Mouse (Mus musculus) limb, embryonic 13.5 days (tissue): ENCODE measurements around the gene Pde4dip. TPM values are rescaled to one million over a fixed set of nuclear protein-coding genes. Genes with fewer than 3 reads are reported as not detected.

ENCODE experiments used
- ATAC-seq: fragments of 200-750 bp; cut with Nextera tagmentation; 2 replicates; pipeline ENCODE4 v1.8.0; 2017; ENCODE audit warnings: low read depth, moderate number of reproducible peaks, moderate TSS enrichment; ENCODE audit not compliant: low FRiP score
- H3K27ac ChIP-seq: fragments of 300-500 bp; sonication (generic); 2 replicates; pipeline ENCODE4 v1.5.1; 2015; ENCODE audit warnings: inconsistent platforms, mild to moderate bottlenecking, moderate library complexity
- H3K27me3 ChIP-seq: fragments of 300-500 bp; sonication (generic); 2 replicates; pipeline ENCODE4 v1.6.1; 2015; ENCODE audit warnings: mild to moderate bottlenecking, inconsistent platforms
- H3K36me3 ChIP-seq: fragments of 300-500 bp; sonication (generic); 2 replicates; pipeline ENCODE4 v1.6.1; 2015; ENCODE audit warnings: inconsistent platforms, mild to moderate bottlenecking, moderate library complexity
- H3K4me1 ChIP-seq: fragments of 300-500 bp; sonication (generic); 2 replicates; pipeline ENCODE4 v1.6.1; 2015; ENCODE audit warnings: inconsistent platforms
- H3K4me2 ChIP-seq: fragments of 300-500 bp; sonication (generic); replicated peaks from 2 replicates; pipeline ENCODE4 v1.6.1; 2015; ENCODE audit warnings: inconsistent platforms, mild to moderate bottlenecking, moderate library complexity
- H3K4me3 ChIP-seq: fragments of 300-500 bp; sonication (generic); 2 replicates; pipeline ENCODE4 v1.5.1; 2015; ENCODE audit warnings: moderate library complexity, mild to moderate bottlenecking, inconsistent platforms
- H3K9ac ChIP-seq: fragments of 300-500 bp; sonication (generic); 2 replicates; pipeline ENCODE4 v1.6.1; 2015; ENCODE audit warnings: mild to moderate bottlenecking, inconsistent platforms
- H3K9me3 ChIP-seq: fragments of 300-500 bp; sonication (generic); 2 replicates; pipeline ENCODE4 v1.6.1; 2016; ENCODE audit warnings: inconsistent platforms
- WGBS: fragments of 180-500 bp; shearing (Covaris S2); methylation state at CpG from one replicate; pipeline ENCODE4 v1.1.7; 2015; 5-methylcytosine and 5-hydroxymethylcytosine counted together
- polyA plus RNA-seq: library from polyadenylated mRNA; unstranded; fragments of >200 nt; fragmentation: Nextera tagmentation; extraction: Ambion mirVana; gene quantifications from 2 replicates; pipeline ENCODE4 v1.2.1, GENCODE M21; 2015

Pde4dip gene
- polyA plus RNA-seq, 1 experiment from 2014 or later: 36.6 TPM

GRCm38 (mm10) chr3:97859400-97859799 lies 29.1 kb downstream of the Pde4dip start:
- H3K9ac ChIP-seq: no peak overlapping the region
- H3K4me1 ChIP-seq: no peaks in the 10 kb centered on the region
- no peaks in the 10 kb centered on the region for H3K36me3 ChIP-seq
- no peak overlapping the region for H3K4me3 ChIP-seq
- no peaks in the 10 kb centered on the region for H3K27me3 ChIP-seq
- no peaks in the 10 kb centered on the region for H3K9me3 ChIP-seq
- no peak for ATAC-seq
- H3K4me2 ChIP-seq: no peak overlapping the region
- 63% methylated on average over 1 of the region's 1 CpGs for WGBS
- H3K27ac ChIP-seq: no peak overlapping the region

DNA sequence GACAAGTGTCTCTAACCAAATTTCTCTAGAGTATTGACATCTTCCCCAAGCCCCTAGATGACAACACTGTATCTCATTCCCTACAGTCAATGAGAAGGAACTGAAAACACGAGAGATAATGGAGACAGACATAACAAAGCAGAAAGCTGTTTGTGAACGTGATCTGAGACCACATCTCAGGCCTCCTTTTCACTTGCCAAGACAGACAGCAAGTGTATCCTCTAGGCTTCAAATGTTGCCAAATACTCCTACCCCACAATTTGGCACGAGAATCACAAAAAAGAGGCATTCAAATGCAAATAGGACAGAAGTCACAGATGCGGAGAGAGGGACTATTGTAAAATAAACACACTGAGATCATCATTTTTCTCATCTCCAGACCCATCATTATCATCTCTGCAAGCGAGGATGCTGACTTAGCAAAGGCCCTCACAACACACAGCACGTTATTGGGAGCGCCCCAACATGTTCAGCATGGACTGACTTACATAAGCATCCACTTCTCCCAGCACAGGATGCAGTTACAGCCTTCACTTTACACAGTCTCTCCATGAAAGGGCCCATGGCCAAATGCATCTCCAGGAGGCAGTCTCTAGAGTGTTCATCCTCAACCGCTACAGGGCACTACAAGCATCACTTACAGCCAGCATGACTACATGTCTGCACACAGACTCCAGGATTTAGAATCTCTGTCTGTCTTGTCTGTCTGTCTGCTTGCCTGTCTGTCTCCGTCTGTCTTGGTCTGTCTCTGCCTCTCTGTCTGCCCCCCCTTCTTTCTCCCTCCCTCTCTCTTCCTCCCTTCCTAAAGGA lies 33.7 kb downstream of the Pde4dip start:
- H3K4me3 ChIP-seq: no peak overlapping the region

DNA sequence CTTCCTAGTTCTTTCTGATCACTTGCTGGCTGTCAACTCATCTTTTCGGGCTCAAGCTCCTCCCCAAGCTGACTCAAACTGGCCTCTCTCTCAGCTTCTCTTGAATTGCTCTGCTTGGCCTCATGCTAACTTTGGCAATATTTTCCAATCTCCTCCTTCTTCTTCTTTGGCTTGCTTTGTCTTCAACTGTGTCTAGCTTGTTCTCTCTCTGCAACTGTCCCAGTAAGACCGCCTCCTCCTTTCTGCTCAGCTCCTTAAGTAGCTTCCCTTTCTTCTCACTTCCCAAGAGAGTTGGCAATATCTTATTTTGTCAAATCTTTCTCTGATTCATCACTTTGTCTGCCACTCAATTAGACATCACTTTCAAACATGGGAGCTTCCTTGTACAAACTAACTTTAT lies 36.7 kb downstream of the Pde4dip start:
- H3K36me3 ChIP-seq: no peaks in the 10 kb centered on the region
- no peak overlapping the region for H3K4me2 ChIP-seq
- H3K9me3 ChIP-seq: no peaks in the 10 kb centered on the region
- WGBS: 88% methylated on average over 2 of the region's 2 CpGs
- no peak overlapping the region for H3K4me3 ChIP-seq
- ATAC-seq: no peak
- H3K27ac ChIP-seq: no peak overlapping the region
- no peak overlapping the region for H3K9ac ChIP-seq
- no peaks in the 10 kb centered on the region for H3K4me1 ChIP-seq
- no peaks in the 10 kb centered on the region for H3K27me3 ChIP-seq

More for the DNA sequence above, 33.7 kb downstream of the Pde4dip start:
- Histone ChIP-seq H3K4me2 (no peak overlapping the region), H3K9ac (no peak overlapping the region), H3K9me3 (no peaks in the 10 kb centered on the region), H3K27me3 (no peaks in the 10 kb centered on the region), H3K36me3 (no peaks in the 10 kb centered on the region), H3K4me1 (no peaks in the 10 kb centered on the region), H3K27ac (no peak overlapping the region)
- WGBS: 82% methylated on average over 9 of the region's 9 CpGs
- no peak for ATAC-seq

DNA sequence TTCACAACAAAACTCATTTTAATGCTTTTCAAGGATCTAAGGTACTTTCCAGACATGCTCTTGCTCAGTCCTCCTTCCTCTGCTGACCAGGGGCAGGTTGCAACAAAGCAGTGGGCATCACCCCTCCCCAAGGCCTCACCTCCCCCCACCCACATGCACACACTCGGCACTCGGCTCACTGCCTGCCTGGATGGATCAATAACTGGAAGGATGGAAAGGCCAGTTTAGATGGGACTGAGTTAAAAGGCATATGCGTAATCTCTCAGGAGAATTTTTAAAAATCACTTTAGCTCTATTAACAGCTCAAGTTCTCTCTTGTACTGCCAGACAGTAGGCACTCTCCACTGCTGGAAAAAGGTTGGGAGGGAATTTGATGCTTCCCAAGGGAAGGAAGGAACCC lies 40.9 kb downstream of the Pde4dip start:
- H3K4me2 ChIP-seq: no peak overlapping the region
- H3K27ac ChIP-seq: no peak overlapping the region
- no peak for ATAC-seq
- no peak overlapping the region for H3K4me3 ChIP-seq
- no peaks in the 10 kb centered on the region for H3K36me3 ChIP-seq
- no peak overlapping the region for H3K9ac ChIP-seq
- no peaks in the 10 kb centered on the region for H3K4me1 ChIP-seq
- H3K9me3 ChIP-seq: no peaks in the 10 kb centered on the region
- 62% methylated on average over 3 of the region's 3 CpGs for WGBS
- no peaks in the 10 kb centered on the region for H3K27me3 ChIP-seq

DNA sequence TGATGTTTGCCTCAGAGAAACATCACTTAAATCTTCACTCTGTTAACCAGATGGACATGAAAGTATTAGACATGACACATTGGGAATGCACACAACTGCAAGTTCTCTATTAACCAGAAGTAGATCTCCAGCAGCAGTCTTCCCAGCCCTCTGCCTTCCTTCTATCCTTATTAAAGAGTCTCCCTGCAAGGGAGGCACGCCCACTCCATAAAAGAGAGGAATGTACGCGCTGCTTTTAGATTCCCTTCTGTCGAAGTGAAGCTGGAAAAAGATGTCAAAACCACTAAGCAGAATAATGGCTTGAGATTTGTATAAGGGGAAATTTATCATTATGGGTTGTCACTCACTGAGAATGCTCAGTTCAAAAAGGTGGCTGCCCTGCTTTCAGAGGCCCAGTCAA lies 42.1 kb downstream of the Pde4dip start:
- Histone ChIP-seq H3K36me3 (no peaks in the 10 kb centered on the region), H3K4me3 (no peak overlapping the region), H3K4me2 (no peak overlapping the region), H3K4me1 (no peaks in the 10 kb centered on the region), H3K9ac (no peak overlapping the region), H3K27ac (no peak overlapping the region), H3K27me3 (no peaks in the 10 kb centered on the region), H3K9me3 (no peaks in the 10 kb centered on the region)
- WGBS: 49% methylated on average over 4 of the region's 4 CpGs
- no peak for ATAC-seq

DNA sequence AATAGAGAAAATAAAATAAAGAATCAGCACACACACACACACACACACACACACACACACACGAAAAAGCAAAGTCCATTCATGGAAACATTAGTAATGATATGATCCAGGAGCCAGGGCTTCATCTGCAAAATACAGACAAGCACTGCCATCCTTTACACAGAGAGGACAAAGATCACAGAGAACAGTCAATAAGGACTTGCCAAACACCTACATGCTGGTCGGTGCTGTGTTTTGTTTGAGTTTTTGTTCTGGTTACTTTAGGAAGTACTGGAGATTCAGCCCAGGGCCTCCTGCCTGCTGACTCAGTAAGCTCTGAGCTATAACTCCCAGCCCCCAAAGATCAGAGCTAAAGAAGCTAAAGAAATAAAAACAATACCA lies 43.7 kb downstream of the Pde4dip start:
- 72% methylated on average over 2 of the region's 2 CpGs for WGBS
- 0 out of 2 replicates have a peak, but pooled peaks cover 2% of the 10 kb centered on the region for H3K27me3 ChIP-seq
- ATAC-seq: no peak
- H3K36me3 ChIP-seq: no peaks in the 10 kb centered on the region
- H3K4me3 ChIP-seq: no peak overlapping the region
- no peaks in the 10 kb centered on the region for H3K9me3 ChIP-seq
- H3K4me1 ChIP-seq: no peaks in the 10 kb centered on the region
- H3K27ac ChIP-seq: no peak overlapping the region
- H3K9ac ChIP-seq: no peak overlapping the region
- H3K4me2 ChIP-seq: no peak overlapping the region

- WGBS: 88% methylated on average over 7 of the region's 7 CpGs
- no peaks in the 10 kb centered on the region for H3K4me1 ChIP-seq
- no peak overlapping the region for H3K27ac ChIP-seq
- H3K4me3 ChIP-seq: no peak overlapping the region
- ATAC-seq: no peak
- no peak overlapping the region for H3K9ac ChIP-seq
- H3K4me2 ChIP-seq: no peak overlapping the region
- no peaks in the 10 kb centered on the region for H3K9me3 ChIP-seq
- H3K27me3 ChIP-seq: 0 out of 2 replicates have a peak, but pooled peaks cover 2% of the 10 kb centered on the region
- H3K36me3 ChIP-seq: no peaks in the 10 kb centered on the region
Measured at GRCm38 (mm10) chr3:97844163-97844820, 44.2 kb downstream of the Pde4dip start.

DNA sequence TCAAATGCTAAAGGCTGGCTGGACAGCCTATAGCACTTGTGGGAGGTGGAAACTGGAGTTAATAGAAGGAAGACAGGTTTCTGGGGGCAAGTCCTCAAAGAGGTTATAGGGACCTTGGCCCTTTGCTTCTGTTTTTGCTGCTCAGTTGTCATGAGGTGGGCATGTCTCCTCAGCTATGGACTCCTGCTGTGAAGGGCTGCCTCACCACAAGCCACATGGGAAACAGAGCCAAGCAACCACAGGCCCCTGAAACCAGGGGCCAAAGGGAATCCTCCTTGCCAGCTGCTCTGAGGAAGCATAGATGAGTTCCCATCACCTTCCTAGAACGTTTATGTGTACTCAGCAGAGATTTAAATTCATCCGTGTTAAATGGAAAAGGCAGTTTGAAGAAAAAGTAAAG lies 45.9 kb downstream of the Pde4dip start:
- H3K9me3 ChIP-seq: no peaks in the 10 kb centered on the region
- no peak overlapping the region for H3K9ac ChIP-seq
- H3K4me1 ChIP-seq: no peaks in the 10 kb centered on the region
- 0 out of 2 replicates have a peak, but pooled peaks cover 2% of the 10 kb centered on the region for H3K27me3 ChIP-seq
- H3K27ac ChIP-seq: no peak overlapping the region
- no peak for ATAC-seq
- H3K4me2 ChIP-seq: no peak overlapping the region
- no peaks in the 10 kb centered on the region for H3K36me3 ChIP-seq
- no peak overlapping the region for H3K4me3 ChIP-seq
- WGBS: 67% methylated on average over 2 of the region's 2 CpGs

GRCm38 (mm10) chr3:97840439-97840838 lies 48.1 kb downstream of the Pde4dip start:
- H3K36me3 ChIP-seq: no peaks in the 10 kb centered on the region
- no peak overlapping the region for H3K9ac ChIP-seq
- no peak overlapping the region for H3K4me3 ChIP-seq
- no peaks in the 10 kb centered on the region for H3K4me1 ChIP-seq
- no peaks in the 10 kb centered on the region for H3K9me3 ChIP-seq
- no peak overlapping the region for H3K27ac ChIP-seq
- ATAC-seq: no peak
- no peak overlapping the region for H3K4me2 ChIP-seq
- H3K27me3 ChIP-seq: 0 out of 2 replicates have a peak, but pooled peaks cover 2% of the 10 kb centered on the region

- WGBS: 92% methylated on average over 5 of the region's 5 CpGs
- Histone ChIP-seq H3K4me1 (no peaks in the 10 kb centered on the region), H3K36me3 (no peaks in the 10 kb centered on the region), H3K9ac (no peak overlapping the region), H3K27me3 (0 out of 2 replicates have a peak, but pooled peaks cover 2% of the 10 kb centered on the region), H3K4me3 (no peak overlapping the region), H3K9me3 (no peaks in the 10 kb centered on the region), H3K4me2 (no peak overlapping the region), H3K27ac (no peak overlapping the region)
- ATAC-seq: no peak
Measured at GRCm38 (mm10) chr3:97835888-97836287, 52.6 kb downstream of the Pde4dip start.

- H3K27ac ChIP-seq: no peak overlapping the region
- H3K4me2 ChIP-seq: no peak overlapping the region
- 64% methylated on average over 1 of the region's 1 CpGs for WGBS
- no peaks in the 10 kb centered on the region for H3K4me1 ChIP-seq
- no peak for ATAC-seq
- no peak overlapping the region for H3K9ac ChIP-seq
- no peaks in the 10 kb centered on the region for H3K27me3 ChIP-seq
- no peak overlapping the region for H3K4me3 ChIP-seq
- no peaks in the 10 kb centered on the region for H3K9me3 ChIP-seq
- no peaks in the 10 kb centered on the region for H3K36me3 ChIP-seq
Measured at GRCm38 (mm10) chr3:97834625-97835024, 53.9 kb downstream of the Pde4dip start.

GRCm38 (mm10) chr3:97831564-97832320 lies 56.8 kb downstream of the Pde4dip start:
- no peaks in the 10 kb centered on the region for H3K27me3 ChIP-seq
- H3K9ac ChIP-seq: no peak overlapping the region
- WGBS: 57% methylated on average over 15 of the region's 15 CpGs
- H3K4me2 ChIP-seq: no peak overlapping the region
- no peak overlapping the region for H3K4me3 ChIP-seq
- no peak; the same call in 1 of the 2 replicates for ATAC-seq
- H3K36me3 ChIP-seq: no peaks in the 10 kb centered on the region
- no peaks in the 10 kb centered on the region for H3K9me3 ChIP-seq
- no peaks in the 10 kb centered on the region for H3K4me1 ChIP-seq
- H3K27ac ChIP-seq: no peak overlapping the region
